Mouse (Mus musculus): Measurements from ENCODE around the gene Hsd17b7. TPM values are rescaled to one million over a fixed set of nuclear protein-coding genes. Genes with fewer than 3 reads are reported as not detected.

Gene Hsd17b7
- polyA plus RNA-seq, 1 experiment: 22.4 TPM

GRCm38 (mm10) chr1:169949981-169950380, 19.1 kb downstream of the Hsd17b7 start:
- Histone ChIP-seq H3K9me3 (replicated peaks; ENCODE audit: control insufficient read depth, insufficient read depth, low read length, poor library complexity, severe bottlenecking) (no peaks in the 10 kb centered on the region), H3K36me3 (ENCODE audit: control insufficient read depth, insufficient read depth, low read length, poor library complexity, severe bottlenecking) (no peaks in the 10 kb centered on the region), H3K9ac (ENCODE audit: low read depth, poor library complexity, severe bottlenecking) (no peak overlapping the region), H3K27me3 (ENCODE audit: control insufficient read depth, insufficient read depth, low read length, poor library complexity, severe bottlenecking) (no peaks in the 10 kb centered on the region), H3K4me3 (ENCODE audit: low read depth, low read length) (no peak overlapping the region), H3K27ac (ENCODE audit: insufficient read depth, low read length) (no peak overlapping the region), H3K4me1 (ENCODE audit: control insufficient read depth, insufficient read depth, low read length) (no peaks in the 10 kb centered on the region)
- no peak for TF ChIP-seq CTCF (IDR thresholded peaks at IDR 0.05; ENCODE audit: low read depth, low read length)
- TF ChIP-seq POLR2A (IDR thresholded peaks at IDR 0.05; ENCODE audit: insufficient read depth, low read length): no peak
- TF ChIP-seq EP300 (IDR thresholded peaks at IDR 0.05; ENCODE audit: insufficient read depth, low read depth, low read length): no peak

DNA sequence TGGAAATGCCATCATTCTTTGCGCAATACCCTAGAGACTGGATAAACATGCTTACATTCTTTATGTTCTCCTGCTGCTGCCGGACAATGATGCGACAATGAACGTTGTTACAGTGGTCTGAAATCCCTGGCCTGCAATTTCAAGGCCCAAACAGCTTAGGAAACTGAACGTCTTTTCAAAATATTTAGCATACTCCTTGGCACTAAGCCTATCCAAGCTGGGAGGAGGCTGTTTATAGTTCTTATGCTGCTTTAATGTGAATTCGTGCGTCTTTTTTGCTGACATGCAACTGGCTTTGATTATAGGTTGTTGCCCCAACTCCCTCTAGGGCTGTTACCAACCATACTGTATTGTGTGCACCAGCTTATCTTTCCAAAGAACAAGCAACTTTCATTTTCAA, 20.2 kb downstream of the Hsd17b7 start:
- no peaks in the 10 kb centered on the region for H3K4me1 ChIP-seq (ENCODE audit: control insufficient read depth, insufficient read depth, low read length)

DNA sequence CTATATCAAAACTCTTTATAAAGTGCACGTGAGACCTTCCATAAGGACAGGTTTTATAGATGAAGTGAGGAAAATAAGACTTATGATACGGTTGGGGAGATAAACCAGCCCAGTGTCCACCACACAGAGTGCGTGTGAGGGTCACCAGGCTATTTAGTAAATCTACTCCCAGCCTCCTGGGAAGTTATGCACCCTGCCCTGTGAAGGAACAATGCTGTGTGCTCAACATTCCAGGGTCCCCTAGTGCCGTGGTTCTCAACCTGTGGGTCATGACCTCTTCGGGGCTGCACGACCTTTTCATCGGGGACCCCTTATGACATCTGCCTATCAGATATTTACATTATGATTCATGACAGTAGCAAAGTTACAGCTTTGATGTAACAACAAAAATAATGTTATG, 20.8 kb downstream of the Hsd17b7 start:
- H3K9ac ChIP-seq (ENCODE audit: low read depth, poor library complexity, severe bottlenecking): no peak overlapping the region
- no peaks in the 10 kb centered on the region for H3K36me3 ChIP-seq (ENCODE audit: control insufficient read depth, insufficient read depth, low read length, poor library complexity, severe bottlenecking)
- no peak overlapping the region for H3K4me3 ChIP-seq (ENCODE audit: low read depth, low read length)
- H3K4me1 ChIP-seq (ENCODE audit: control insufficient read depth, insufficient read depth, low read length): no peaks in the 10 kb centered on the region
- TF ChIP-seq EP300 (IDR thresholded peaks at IDR 0.05; ENCODE audit: insufficient read depth, low read depth, low read length) (no peak), CTCF (IDR thresholded peaks at IDR 0.05; ENCODE audit: low read depth, low read length) (no peak), POLR2A (IDR thresholded peaks at IDR 0.05; ENCODE audit: insufficient read depth, low read length) (no peak)
- no peaks in the 10 kb centered on the region for H3K27me3 ChIP-seq (ENCODE audit: control insufficient read depth, insufficient read depth, low read length, poor library complexity, severe bottlenecking)
- no peak overlapping the region for H3K27ac ChIP-seq (ENCODE audit: insufficient read depth, low read length)
- no peaks in the 10 kb centered on the region for H3K9me3 ChIP-seq (replicated peaks; ENCODE audit: control insufficient read depth, insufficient read depth, low read length, poor library complexity, severe bottlenecking)

More for the DNA sequence above, 20.2 kb downstream of the Hsd17b7 start:
- Histone ChIP-seq H3K9ac (ENCODE audit: low read depth, poor library complexity, severe bottlenecking) (no peak overlapping the region), H3K36me3 (ENCODE audit: control insufficient read depth, insufficient read depth, low read length, poor library complexity, severe bottlenecking) (no peaks in the 10 kb centered on the region), H3K9me3 (replicated peaks; ENCODE audit: control insufficient read depth, insufficient read depth, low read length, poor library complexity, severe bottlenecking) (no peaks in the 10 kb centered on the region), H3K4me3 (ENCODE audit: low read depth, low read length) (no peak overlapping the region), H3K27ac (ENCODE audit: insufficient read depth, low read length) (no peak overlapping the region), H3K27me3 (ENCODE audit: control insufficient read depth, insufficient read depth, low read length, poor library complexity, severe bottlenecking) (no peaks in the 10 kb centered on the region)
- TF ChIP-seq POLR2A (IDR thresholded peaks at IDR 0.05; ENCODE audit: insufficient read depth, low read length) (no peak), EP300 (IDR thresholded peaks at IDR 0.05; ENCODE audit: insufficient read depth, low read depth, low read length) (no peak), CTCF (IDR thresholded peaks at IDR 0.05; ENCODE audit: low read depth, low read length) (no peak)

GRCm38 (mm10) chr1:169947654-169948053, 21.4 kb downstream of the Hsd17b7 start:
- Histone ChIP-seq H3K27ac (ENCODE audit: insufficient read depth, low read length) (no peak overlapping the region), H3K4me1 (ENCODE audit: control insufficient read depth, insufficient read depth, low read length) (no peaks in the 10 kb centered on the region), H3K4me3 (ENCODE audit: low read depth, low read length) (no peak overlapping the region), H3K9ac (ENCODE audit: low read depth, poor library complexity, severe bottlenecking) (no peak overlapping the region), H3K27me3 (ENCODE audit: control insufficient read depth, insufficient read depth, low read length, poor library complexity, severe bottlenecking) (no peaks in the 10 kb centered on the region), H3K9me3 (replicated peaks; ENCODE audit: control insufficient read depth, insufficient read depth, low read length, poor library complexity, severe bottlenecking) (no peaks in the 10 kb centered on the region), H3K36me3 (ENCODE audit: control insufficient read depth, insufficient read depth, low read length, poor library complexity, severe bottlenecking) (no peaks in the 10 kb centered on the region)
- TF ChIP-seq EP300 (IDR thresholded peaks at IDR 0.05; ENCODE audit: insufficient read depth, low read depth, low read length): no peak
- peak; percentile 48 for TF ChIP-seq CTCF (IDR thresholded peaks at IDR 0.05; ENCODE audit: low read depth, low read length)
- TF ChIP-seq POLR2A (IDR thresholded peaks at IDR 0.05; ENCODE audit: insufficient read depth, low read length): no peak

- no peak overlapping the region for H3K4me3 ChIP-seq (ENCODE audit: low read depth, low read length)
- no peaks in the 10 kb centered on the region for H3K36me3 ChIP-seq (ENCODE audit: control insufficient read depth, insufficient read depth, low read length, poor library complexity, severe bottlenecking)
- no peak overlapping the region for H3K27ac ChIP-seq (ENCODE audit: insufficient read depth, low read length)
- H3K27me3 ChIP-seq (ENCODE audit: control insufficient read depth, insufficient read depth, low read length, poor library complexity, severe bottlenecking): no peaks in the 10 kb centered on the region
- no peaks in the 10 kb centered on the region for H3K4me1 ChIP-seq (ENCODE audit: control insufficient read depth, insufficient read depth, low read length)
- H3K9me3 ChIP-seq (replicated peaks; ENCODE audit: control insufficient read depth, insufficient read depth, low read length, poor library complexity, severe bottlenecking): no peaks in the 10 kb centered on the region
- no peak for TF ChIP-seq POLR2A (IDR thresholded peaks at IDR 0.05; ENCODE audit: insufficient read depth, low read length)
- TF ChIP-seq CTCF (IDR thresholded peaks at IDR 0.05; ENCODE audit: low read depth, low read length): no peak
- TF ChIP-seq EP300 (IDR thresholded peaks at IDR 0.05; ENCODE audit: insufficient read depth, low read depth, low read length): no peak
- no peak overlapping the region for H3K9ac ChIP-seq (ENCODE audit: low read depth, poor library complexity, severe bottlenecking)
These were observed 23.0 kb downstream of the Hsd17b7 start for GRCm38 (mm10) chr1:169946004-169946403.

- Histone ChIP-seq H3K9me3 (replicated peaks; ENCODE audit: control insufficient read depth, insufficient read depth, low read length, poor library complexity, severe bottlenecking) (no peaks in the 10 kb centered on the region), H3K4me3 (ENCODE audit: low read depth, low read length) (no peak overlapping the region), H3K27ac (ENCODE audit: insufficient read depth, low read length) (no peak overlapping the region), H3K9ac (ENCODE audit: low read depth, poor library complexity, severe bottlenecking) (no peak overlapping the region), H3K36me3 (ENCODE audit: control insufficient read depth, insufficient read depth, low read length, poor library complexity, severe bottlenecking) (no peaks in the 10 kb centered on the region), H3K4me1 (ENCODE audit: control insufficient read depth, insufficient read depth, low read length) (no peaks in the 10 kb centered on the region), H3K27me3 (ENCODE audit: control insufficient read depth, insufficient read depth, low read length, poor library complexity, severe bottlenecking) (no peaks in the 10 kb centered on the region)
- TF ChIP-seq CTCF (IDR thresholded peaks at IDR 0.05; ENCODE audit: low read depth, low read length): peak; percentile 22
- TF ChIP-seq POLR2A (IDR thresholded peaks at IDR 0.05; ENCODE audit: insufficient read depth, low read length): no peak
- no peak for TF ChIP-seq EP300 (IDR thresholded peaks at IDR 0.05; ENCODE audit: insufficient read depth, low read depth, low read length)
These were observed 29.7 kb downstream of the Hsd17b7 start for GRCm38 (mm10) chr1:169939345-169939744.

Measured in ES-Bruce4 (cell line).